Mouse (Mus musculus) thymus, adult 2 months (tissue): ENCODE results near the gene Clec1a. TPM values are rescaled to one million over a fixed set of nuclear protein-coding genes. Genes with fewer than 3 reads are reported as not detected.

Experiments used
- DNase-seq: peaks from one replicate; pipeline ENCODE4 v3.0.0; 2021
- H3K27ac ChIP-seq: fragments of 200-500 bp; 2 replicates; pipeline ENCODE4 v1.5.1; 2012; ENCODE audit warnings: low read length, control low read depth; ENCODE audit not compliant: control insufficient read depth, insufficient read depth
- H3K27me3 ChIP-seq: fragments of 200-500 bp; 2 replicates; pipeline ENCODE4 v1.6.1; 2012; ENCODE audit warnings: mild to moderate bottlenecking, low read length, moderate library complexity, mixed read lengths; ENCODE audit not compliant: control insufficient read depth, insufficient read depth
- H3K36me3 ChIP-seq: fragments of 200-500 bp; 2 replicates; pipeline ENCODE4 v1.6.1; 2012; ENCODE audit warnings: mild to moderate bottlenecking, low read length, moderate library complexity; ENCODE audit not compliant: control insufficient read depth, insufficient read depth
- H3K4me1 ChIP-seq: fragments of 200-500 bp; replicated peaks from 2 replicates; pipeline ENCODE4 v1.6.1; 2012; ENCODE audit warnings: low read length; ENCODE audit not compliant: control insufficient read depth, insufficient read depth
- H3K4me3 ChIP-seq: fragments of 200-500 bp; 2 replicates; pipeline ENCODE4 v1.5.1; 2012; ENCODE audit warnings: mild to moderate bottlenecking, low read length, control low read depth, moderate library complexity; ENCODE audit not compliant: control insufficient read depth, insufficient read depth
- CTCF ChIP-seq: fragments of 200-500 bp; IDR thresholded peaks from 2 replicates; pipeline ENCODE4 v1.5.1; 2012; ENCODE audit warnings: mild to moderate bottlenecking, control low read depth, low read length, moderate library complexity, borderline replicate concordance; ENCODE audit not compliant: control insufficient read depth, poor library complexity, insufficient read depth; ENCODE audit errors: extremely low read depth
- POLR2A ChIP-seq: fragments of 200-500 bp; IDR thresholded peaks from 2 replicates; pipeline ENCODE4 v1.6.1; 2012; ENCODE audit warnings: mild to moderate bottlenecking, low read length, control low read depth, moderate library complexity; ENCODE audit not compliant: control insufficient read depth, poor library complexity, insufficient read depth; ENCODE audit errors: extremely low read depth
- WGBS: fragments of 180-500 bp; shearing (Covaris S2); methylation state at CpG from one replicate; pipeline ENCODE4 v1.1.7; 2018; 5-methylcytosine and 5-hydroxymethylcytosine counted together
- polyA plus RNA-seq: library from polyadenylated mRNA; depleted of rRNA; stranded (reverse); fragments of >200 nt; gene quantifications from 2 replicates; pipeline ENCODE4 v1.2.3, GENCODE M21; 2012

Gene Clec1a
- polyA plus RNA-seq, 1 experiment: 0.65 TPM

- DNase-seq: no peak
- H3K27me3 ChIP-seq: no peaks in the 10 kb centered on the region
- H3K36me3 ChIP-seq: no peaks in the 10 kb centered on the region
- no peaks in the 10 kb centered on the region for H3K4me1 ChIP-seq
- H3K4me3 ChIP-seq: no peak overlapping the region
- 25% methylated on average over 2 of the region's 2 CpGs for WGBS
- H3K27ac ChIP-seq: no peak overlapping the region
- TF ChIP-seq CTCF: no peak
- TF ChIP-seq POLR2A: no peak
Measured at GRCm38 (mm10) chr6:129407324-129407723, 44.5 kb downstream of the Clec1a start.

- Histone ChIP-seq H3K4me1 (no peaks in the 10 kb centered on the region), H3K27ac (no peak overlapping the region), H3K36me3 (no peaks in the 10 kb centered on the region), H3K4me3 (no peak overlapping the region), H3K27me3 (no peaks in the 10 kb centered on the region)
- DNase-seq: no peak
- TF ChIP-seq CTCF: no peak
- no peak for TF ChIP-seq POLR2A
Measured at GRCm38 (mm10) chr6:129405999-129406398, 45.8 kb downstream of the Clec1a start.

DNA sequence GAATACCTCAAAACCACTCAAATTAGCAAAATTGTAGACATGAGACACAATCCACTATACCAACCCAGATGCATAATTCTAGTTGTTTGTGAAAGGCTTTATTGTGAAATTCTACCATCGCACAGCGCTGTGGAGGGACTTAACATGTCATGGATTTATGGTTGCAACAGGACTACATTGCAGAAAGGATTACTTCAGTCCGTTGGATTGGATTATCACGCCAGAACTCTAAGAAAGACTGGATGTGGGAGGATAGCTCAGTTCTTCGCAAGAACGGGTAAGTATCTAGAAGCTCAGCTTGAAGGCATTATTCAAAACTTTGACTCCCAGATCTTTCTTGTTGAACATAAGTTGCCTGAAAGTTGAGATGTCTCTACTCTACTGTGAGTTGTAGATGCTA lies 48.4 kb downstream of the Clec1a start:
- WGBS: 96% methylated on average over 6 of the region's 6 CpGs
- no peak for DNase-seq
- H3K4me1 ChIP-seq: no peaks in the 10 kb centered on the region
- TF ChIP-seq CTCF: no peak
- no peak for TF ChIP-seq POLR2A
- no peak overlapping the region for H3K4me3 ChIP-seq
- no peaks in the 10 kb centered on the region for H3K27me3 ChIP-seq
- no peak overlapping the region for H3K27ac ChIP-seq
- H3K36me3 ChIP-seq: no peaks in the 10 kb centered on the region

DNA sequence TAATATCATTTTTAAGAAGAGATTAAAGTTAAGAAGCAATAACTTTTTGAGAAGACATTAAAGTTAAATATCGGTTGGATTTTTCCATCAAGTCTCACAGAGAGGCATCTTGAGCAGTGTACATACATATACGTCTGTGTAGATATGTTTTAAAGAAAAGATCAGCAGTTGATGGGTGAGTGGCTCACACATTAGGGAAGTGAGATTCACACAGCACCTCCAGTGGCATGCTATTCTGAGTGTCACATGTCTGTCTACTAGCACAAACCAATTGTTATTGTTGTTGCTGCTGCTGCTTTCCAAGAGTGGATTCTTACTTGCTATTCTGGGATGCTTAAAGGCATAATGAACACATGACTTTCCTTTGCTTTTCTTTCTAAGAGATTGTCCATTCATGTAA lies 49.4 kb downstream of the Clec1a start:
- Histone ChIP-seq H3K36me3 (no peaks in the 10 kb centered on the region), H3K27ac (no peak overlapping the region), H3K4me1 (no peaks in the 10 kb centered on the region), H3K4me3 (no peak overlapping the region), H3K27me3 (no peaks in the 10 kb centered on the region)
- TF ChIP-seq POLR2A (no peak), CTCF (no peak)
- no peak for DNase-seq
- 96% methylated on average over 2 of the region's 2 CpGs for WGBS

DNA sequence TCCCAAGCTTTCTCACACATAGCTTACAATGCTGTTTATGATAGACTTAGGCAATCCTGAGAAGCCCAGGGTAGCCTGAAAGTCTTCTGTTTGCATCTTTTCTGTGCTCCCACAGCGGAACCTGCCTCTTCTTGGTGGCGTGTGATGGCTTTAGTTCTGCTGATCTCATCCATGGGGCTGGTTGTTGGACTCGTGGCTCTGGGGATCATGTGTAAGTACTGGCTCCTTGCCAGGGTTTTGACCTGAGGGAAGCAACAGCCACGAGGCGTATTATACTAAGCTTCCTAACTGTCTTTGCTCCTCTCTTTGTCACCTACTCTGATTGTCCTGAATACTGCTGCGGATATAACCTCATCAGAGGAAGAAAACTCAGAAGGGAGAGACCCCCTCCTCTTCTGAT lies 51.9 kb downstream of the Clec1a start:
- Histone ChIP-seq H3K4me3 (no peak overlapping the region), H3K4me1 (no peaks in the 10 kb centered on the region), H3K36me3 (no peaks in the 10 kb centered on the region), H3K27ac (no peak overlapping the region), H3K27me3 (no peaks in the 10 kb centered on the region)
- 65% methylated on average over 6 of the region's 6 CpGs for WGBS
- TF ChIP-seq CTCF (no peak), POLR2A (no peak)
- DNase-seq: no peak

- H3K4me3 ChIP-seq: no peak within 1 kb of the TSS
- no peak for DNase-seq
- WGBS: 85% methylated on average over 8 of the region's 8 CpGs
- H3K36me3 ChIP-seq: no peaks in the 10 kb centered on the region
- no peak within 1 kb of the TSS for H3K27ac ChIP-seq
- no peak for TF ChIP-seq POLR2A
- no peak for TF ChIP-seq CTCF
- no peaks in the 10 kb centered on the region for H3K27me3 ChIP-seq
- no peaks in the 10 kb centered on the region for H3K4me1 ChIP-seq
Measured at GRCm38 (mm10) chr6:129396997-129397396, 54.8 kb downstream of the Clec1a start, which contains the start of gene Clec1b. Clec1b (plus strand) TSS chr6:129397297.

GRCm38 (mm10) chr6:129393732-129394131 lies 58.1 kb downstream of the Clec1a start:
- H3K27ac ChIP-seq: no peak overlapping the region
- no peak for DNase-seq
- no peaks in the 10 kb centered on the region for H3K27me3 ChIP-seq
- TF ChIP-seq POLR2A (no peak), CTCF (no peak)
- WGBS: 77% methylated on average over 6 of the region's 6 CpGs
- no peaks in the 10 kb centered on the region for H3K4me1 ChIP-seq
- H3K36me3 ChIP-seq: no peaks in the 10 kb centered on the region
- no peak overlapping the region for H3K4me3 ChIP-seq
